Mouse (Mus musculus) stomach, postnatal 0 days (tissue): Measurements from ENCODE around the gene Mamstr. TPM values are rescaled to one million over a fixed set of nuclear protein-coding genes. Genes with fewer than 3 reads are reported as not detected.
"Not testable (repeated sequence)": the region's sequence is repeated elsewhere in the genome, so short reads cannot be mapped to it uniquely, and the experiment has no call there.

Source experiments
- ATAC-seq: fragments of 200-750 bp; cut with Nextera tagmentation; 2 replicates; pipeline ENCODE4 v1.8.0; 2017; ENCODE audit not compliant: low FRiP score, low TSS enrichment
- DNase-seq: peaks from one replicate; pipeline ENCODE4 v3.0.0-alpha.2; 2016; ENCODE audit warnings: low spot score
- H3K27ac ChIP-seq: fragments of 300-500 bp; sonication (generic); replicated peaks from 2 replicates; pipeline ENCODE4 v1.5.1; 2014; ENCODE audit warnings: mild to moderate bottlenecking, control low read depth
- H3K27me3 ChIP-seq: fragments of 300-500 bp; sonication (generic); 2 replicates; pipeline ENCODE4 v1.6.1; 2014; ENCODE audit warnings: low read length; ENCODE audit not compliant: control insufficient read depth, insufficient read depth
- H3K36me3 ChIP-seq: fragments of 300-500 bp; sonication (generic); 2 replicates; pipeline ENCODE4 v1.6.1; 2014; ENCODE audit warnings: low read length, mixed read lengths; ENCODE audit not compliant: control insufficient read depth, insufficient read depth
- H3K4me1 ChIP-seq: fragments of 300-500 bp; sonication (generic); replicated peaks from 2 replicates; pipeline ENCODE4 v1.6.1; 2014; ENCODE audit warnings: antibody characterized with exemption; ENCODE audit not compliant: control insufficient read depth, insufficient read depth
- H3K4me2 ChIP-seq: fragments of 300-500 bp; sonication (generic); replicated peaks from 2 replicates; pipeline ENCODE4 v1.6.1; 2014; ENCODE audit warnings: low read depth, mild to moderate bottlenecking, control low read depth, moderate library complexity
- H3K4me3 ChIP-seq: fragments of 300-500 bp; sonication (generic); 2 replicates; pipeline ENCODE4 v1.5.1; 2014; ENCODE audit warnings: low read depth, low read length, control low read depth
- H3K9ac ChIP-seq: fragments of 300-500 bp; sonication (generic); 2 replicates; pipeline ENCODE4 v1.6.1; 2014; ENCODE audit warnings: mild to moderate bottlenecking, low read length, control low read depth, mixed read lengths
- H3K9me3 ChIP-seq: fragments of 300-500 bp; sonication (generic); 2 replicates; pipeline ENCODE4 v1.6.1; 2016; ENCODE audit warnings: low read length; ENCODE audit not compliant: control insufficient read depth
- CTCF ChIP-seq: IDR thresholded peaks from 2 replicates; pipeline ENCODE4 v1.5.1; 2016; ENCODE audit warnings: antibody characterized with exemption, low read depth, mild to moderate bottlenecking, moderate library complexity
- EP300 ChIP-seq: optimal IDR thresholded peaks from 2 replicates; pipeline ENCODE3; 2016; ENCODE audit warnings: antibody characterized with exemption
- WGBS: fragments of 180-500 bp; shearing (Covaris S2); extraction: QIAGEN DNeasy Blood & Tissue Kit; methylation state at CpG from one replicate; pipeline ENCODE4 v1.1.7; 2014; 5-methylcytosine and 5-hydroxymethylcytosine counted together
- polyA plus RNA-seq: library from polyadenylated mRNA; unstranded; fragments of >200 nt; fragmentation: Nextera tagmentation; extraction: Ambion mirVana; gene quantifications from 2 replicates; pipeline ENCODE4 v1.2.1, GENCODE M21; 2015

Mamstr gene
- polyA plus RNA-seq, 1 experiment from 2014 or later: 4.6 TPM

DNA sequence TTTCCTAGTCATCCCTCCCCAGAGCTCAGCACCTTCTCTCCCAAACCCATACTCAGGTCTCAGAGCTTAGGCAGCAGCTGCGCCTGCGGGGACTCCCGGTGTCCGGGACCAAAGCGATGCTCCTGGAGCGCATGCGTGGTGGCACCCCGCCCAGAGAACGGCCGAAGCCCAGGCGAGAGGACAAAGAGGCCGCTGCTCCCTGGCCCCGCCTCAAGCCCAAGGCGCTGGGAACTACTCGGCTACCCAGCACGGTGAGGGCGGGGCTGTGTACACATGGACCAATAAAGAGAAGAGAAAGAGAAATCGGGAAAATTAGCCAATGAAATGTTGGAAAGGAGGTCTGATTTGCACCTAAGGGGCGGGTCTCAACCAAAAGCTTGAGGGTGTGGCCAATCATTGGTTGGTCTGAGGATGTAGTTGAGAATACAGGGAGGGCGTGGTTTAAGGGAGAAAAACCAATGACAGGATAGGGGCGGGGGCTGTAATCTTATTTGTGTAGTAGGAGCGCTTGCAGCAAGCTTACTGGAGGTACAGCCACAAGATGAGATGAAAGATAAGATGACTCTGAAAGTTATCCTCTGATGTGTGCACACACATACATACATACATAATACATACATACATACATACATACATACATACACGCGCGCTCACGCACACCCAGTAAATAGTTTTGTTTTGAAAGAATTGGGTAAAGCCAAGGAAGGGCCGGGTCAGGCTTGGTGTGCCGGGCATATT lies 3.8 kb downstream of the Mamstr start:
- Histone ChIP-seq H3K4me2 (peak overlapping the region; percentile 71), H3K36me3 (no peaks in the 10 kb centered on the region), H3K27me3 (no peaks in the 10 kb centered on the region), H3K4me1 (peaks cover 17% of the 10 kb centered on the region), H3K9ac (peak overlapping the region; percentile 61), H3K27ac (peak overlapping the region; percentile 87), H3K4me3 (peak overlapping the region; percentile 37), H3K9me3 (no peaks in the 10 kb centered on the region)
- WGBS: 6% methylated on average over 28 of the region's 28 CpGs
- no peak for TF ChIP-seq CTCF
- TF ChIP-seq EP300: no peak
- DNase-seq (peak; percentile 96), ATAC-seq (peak; percentile 92)

DNA sequence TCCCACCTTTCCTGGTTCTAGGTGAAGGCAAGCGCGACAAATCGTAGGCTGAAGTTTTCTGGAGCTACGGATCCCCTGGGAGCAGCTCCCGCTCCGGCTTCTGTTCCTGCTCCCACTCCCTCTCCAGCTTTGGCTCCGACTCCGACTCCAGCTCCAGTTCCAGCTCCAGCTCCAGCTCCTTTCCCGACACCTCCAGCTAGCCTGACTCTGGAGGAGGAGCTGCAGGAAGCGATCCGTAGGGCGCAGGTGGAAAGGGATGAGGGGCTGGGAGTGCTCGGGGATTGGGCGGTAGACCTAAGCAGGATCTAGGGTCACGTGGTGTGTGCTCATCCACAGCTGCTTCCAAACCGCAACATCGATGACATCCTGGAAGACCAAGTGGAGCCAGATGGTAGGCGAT lies 4.4 kb downstream of the Mamstr start:
- peak overlapping the region; percentile 65 for H3K27ac ChIP-seq
- no peak for TF ChIP-seq EP300
- TF ChIP-seq CTCF: no peak
- H3K36me3 ChIP-seq: no peaks in the 10 kb centered on the region
- ATAC-seq: peak; percentile 11
- peak overlapping the region; percentile 36; the same call in 1 of the 2 replicates for H3K9ac ChIP-seq
- no peaks in the 10 kb centered on the region for H3K27me3 ChIP-seq
- peak overlapping the region; percentile 49 for H3K4me2 ChIP-seq
- DNase-seq: peak; percentile 63
- H3K4me1 ChIP-seq: peaks cover 17% of the 10 kb centered on the region
- WGBS: 11% methylated on average over 18 of the region's 18 CpGs
- H3K9me3 ChIP-seq: no peaks in the 10 kb centered on the region
- H3K4me3 ChIP-seq: peak overlapping the region; percentile 37

DNA sequence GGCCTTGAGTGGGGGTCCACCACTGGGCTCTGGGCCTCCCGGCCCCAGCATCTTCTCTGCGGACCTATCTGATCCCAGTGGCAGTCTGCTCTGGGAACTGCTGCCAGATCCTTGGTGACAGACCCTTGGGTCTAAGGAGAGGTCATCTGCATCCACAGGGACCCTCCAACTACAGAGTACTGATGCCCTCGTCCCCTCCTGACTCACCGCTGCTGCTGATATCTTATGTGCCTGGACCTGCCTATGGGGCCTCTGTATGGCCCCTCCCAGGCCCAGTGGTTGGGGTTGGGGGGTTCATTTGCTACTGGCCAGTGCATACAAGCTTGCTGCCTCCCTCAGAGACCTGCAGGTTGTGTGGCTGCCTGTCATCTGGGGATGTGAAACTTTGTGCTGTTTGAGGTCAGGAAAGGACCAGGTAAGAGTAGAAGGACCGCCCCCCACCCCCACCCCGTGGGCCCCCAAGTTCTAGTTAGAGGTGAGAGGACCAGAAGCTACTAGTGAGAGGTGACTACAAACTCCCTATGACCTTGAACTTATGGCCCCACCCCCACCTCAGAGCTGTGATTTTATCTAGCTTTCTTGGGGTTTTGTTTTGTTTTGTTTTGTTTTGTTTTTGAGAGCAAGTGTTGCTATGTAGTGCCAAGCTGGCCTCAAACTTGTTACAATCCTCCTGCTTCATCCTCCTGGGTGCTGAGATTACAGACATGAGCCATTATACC lies 5.3 kb downstream of the Mamstr start:
- no peak overlapping the region for H3K4me3 ChIP-seq

DNA sequence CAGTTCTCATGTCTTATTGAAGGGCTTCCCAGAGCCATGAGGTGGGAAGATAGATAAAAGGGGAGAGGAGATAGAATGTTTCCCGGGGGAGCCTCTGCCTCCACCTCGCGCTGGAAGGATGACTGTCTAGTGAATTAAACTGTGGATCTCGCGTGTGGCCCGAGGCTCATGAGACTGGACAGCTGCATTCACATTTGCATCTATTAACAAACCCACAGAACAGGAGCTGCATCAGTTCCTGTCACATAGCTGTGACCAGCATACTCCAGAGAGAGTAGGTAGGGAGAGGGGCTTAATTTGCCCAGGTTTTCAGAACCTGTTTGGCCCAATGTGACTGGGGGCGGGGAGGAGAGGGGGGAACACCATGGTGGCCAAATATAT lies 5.8 kb downstream of the Mamstr start:
- no peak overlapping the region for H3K4me3 ChIP-seq
- no peak overlapping the region for H3K4me2 ChIP-seq
- no peak overlapping the region for H3K9ac ChIP-seq
- no peak for TF ChIP-seq CTCF
- no peak for TF ChIP-seq EP300
- 86% methylated on average over 7 of the region's 7 CpGs for WGBS
- H3K9me3 ChIP-seq: no peaks in the 10 kb centered on the region
- no peak for DNase-seq
- no peak for ATAC-seq
- H3K4me1 ChIP-seq: peaks cover 17% of the 10 kb centered on the region
- no peaks in the 10 kb centered on the region for H3K36me3 ChIP-seq
- H3K27ac ChIP-seq: no peak overlapping the region
- no peaks in the 10 kb centered on the region for H3K27me3 ChIP-seq

More for the DNA sequence above, 5.3 kb downstream of the Mamstr start:
- Histone ChIP-seq H3K9ac (no peak overlapping the region), H3K4me1 (peaks cover 17% of the 10 kb centered on the region), H3K4me2 (no peak overlapping the region), H3K27ac (no peak overlapping the region), H3K27me3 (no peaks in the 10 kb centered on the region), H3K9me3 (no peaks in the 10 kb centered on the region), H3K36me3 (no peaks in the 10 kb centered on the region)
- 64% methylated on average over 6 of the region's 6 CpGs for WGBS
- no peak for TF ChIP-seq CTCF
- no peak for TF ChIP-seq EP300
- DNase-seq: no peak
- ATAC-seq: no peak

DNA sequence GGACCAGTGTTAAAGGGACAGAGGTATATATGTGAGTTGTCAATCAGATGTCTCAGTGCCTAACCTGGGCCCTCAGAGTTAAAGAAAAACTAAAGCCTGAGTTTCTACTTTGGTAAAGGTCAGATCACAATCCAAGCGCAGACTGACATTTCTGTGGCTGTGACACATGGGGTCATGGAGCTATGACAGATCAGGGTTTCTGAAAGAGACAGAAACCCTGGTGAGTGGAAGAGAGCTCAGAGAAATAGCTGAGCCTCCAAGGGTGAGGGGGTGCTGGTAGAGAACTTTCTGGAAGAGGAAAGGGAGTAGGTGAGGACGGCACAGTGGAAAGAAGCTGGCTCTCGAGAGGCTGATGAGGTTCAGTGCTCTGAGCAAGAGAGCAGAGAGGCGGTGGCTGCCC lies 6.9 kb downstream of the Mamstr start:
- 77% methylated on average over 4 of the region's 4 CpGs for WGBS
- Histone ChIP-seq H3K4me1 (peaks cover 10% of the 10 kb centered on the region), H3K36me3 (no peaks in the 10 kb centered on the region), H3K4me2 (no peak overlapping the region), H3K4me3 (no peak overlapping the region), H3K9me3 (no peaks in the 10 kb centered on the region), H3K27ac (no peak overlapping the region), H3K27me3 (no peaks in the 10 kb centered on the region), H3K9ac (no peak overlapping the region)
- no peak for ATAC-seq
- DNase-seq: no peak
- no peak for TF ChIP-seq EP300

DNA sequence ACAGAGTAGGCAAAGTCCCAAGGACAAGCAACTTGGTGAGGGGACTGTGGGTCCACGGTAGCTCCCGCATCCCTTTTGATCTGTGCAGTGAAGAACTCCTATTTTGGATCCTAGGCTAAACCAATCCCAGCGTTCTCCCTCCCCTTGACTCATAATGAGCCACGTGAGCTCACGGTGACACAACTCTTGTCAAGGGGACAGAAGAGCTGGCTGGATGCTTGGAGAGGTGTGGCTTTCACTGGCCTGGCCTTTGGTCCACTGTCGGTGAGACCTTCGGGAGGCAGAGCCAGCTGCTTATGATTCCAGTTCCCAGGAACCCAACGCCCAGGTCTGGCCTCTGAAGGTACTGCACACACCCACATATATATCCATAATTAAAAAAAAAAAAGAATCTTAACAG lies 9.6 kb downstream of the Mamstr start:
- WGBS: 71% methylated on average over 8 of the region's 8 CpGs
- DNase-seq (no peak), ATAC-seq (peak; percentile 47; the same call in 1 of the 2 replicates)
- TF ChIP-seq CTCF (no peak), EP300 (no peak)
- Histone ChIP-seq H3K27me3 (no peaks in the 10 kb centered on the region), H3K9ac (no peak overlapping the region), H3K4me3 (no peak overlapping the region), H3K36me3 (no peaks in the 10 kb centered on the region), H3K4me2 (no peak overlapping the region), H3K4me1 (no peaks in the 10 kb centered on the region), H3K27ac (no peak overlapping the region), H3K9me3 (no peaks in the 10 kb centered on the region)

DNA sequence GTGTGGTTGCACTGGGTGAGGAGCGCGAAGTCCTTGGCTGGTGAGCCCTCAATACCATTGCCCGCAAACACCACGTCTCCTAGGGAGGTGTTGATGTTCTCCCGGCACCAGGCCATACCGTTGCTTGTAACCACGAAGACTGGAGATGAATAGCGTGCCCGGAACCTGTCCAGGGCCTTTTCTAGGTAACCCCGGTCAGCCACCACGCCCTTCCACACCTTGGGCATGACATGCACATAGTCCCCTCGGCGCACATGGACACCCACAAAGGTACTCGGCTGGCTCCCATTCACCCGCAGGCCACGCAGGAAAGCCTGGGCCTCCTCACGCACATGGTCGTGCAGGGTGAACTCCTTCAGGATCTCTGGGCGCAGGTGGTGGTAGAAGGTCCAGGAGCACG lies 10.7 kb downstream of the Mamstr start:
- ATAC-seq, H3K27ac ChIP-seq, H3K9ac ChIP-seq, H3K4me3 ChIP-seq, H3K27me3 ChIP-seq, H3K4me1 ChIP-seq, DNase-seq, H3K36me3 ChIP-seq, H3K4me2 ChIP-seq, H3K9me3 ChIP-seq: not testable (repeated sequence)
- WGBS: 93% methylated on average over 19 of the region's 20 CpGs
